Mouse (Mus musculus) kidney, postnatal 10 days (tissue): ENCODE data around the gene Rin2.

Experiments used
- DNase-seq: peaks from one replicate; pipeline ENCODE4 v3.0.0; 2021; ENCODE audit warnings: mixed read lengths

Rin2 gene

GRCm38 (mm10) chr2:145737196-145737595 lies 62.2 kb downstream of the Rin2 start:
- DNase-seq = no peak

DNA sequence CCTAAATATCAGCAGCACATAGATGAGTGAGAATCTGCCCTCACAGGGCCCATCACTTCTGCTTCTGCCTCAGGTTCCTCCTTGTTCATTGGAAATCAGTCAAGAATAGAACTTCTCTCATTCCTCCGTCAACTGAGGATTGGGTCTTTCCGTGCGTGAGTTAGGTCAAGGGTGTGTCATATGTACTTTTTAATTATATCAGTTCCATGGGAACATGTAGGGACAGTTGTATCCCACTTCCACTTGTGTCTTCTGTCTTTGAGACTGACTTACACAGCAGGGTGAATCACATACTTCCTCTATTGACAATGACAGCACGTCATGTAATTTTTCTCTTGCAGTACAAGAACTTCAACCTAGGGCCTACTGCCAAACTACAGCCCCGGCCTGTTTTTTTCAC lies 65.7 kb downstream of the Rin2 start:
- DNase-seq = no peak

DNA sequence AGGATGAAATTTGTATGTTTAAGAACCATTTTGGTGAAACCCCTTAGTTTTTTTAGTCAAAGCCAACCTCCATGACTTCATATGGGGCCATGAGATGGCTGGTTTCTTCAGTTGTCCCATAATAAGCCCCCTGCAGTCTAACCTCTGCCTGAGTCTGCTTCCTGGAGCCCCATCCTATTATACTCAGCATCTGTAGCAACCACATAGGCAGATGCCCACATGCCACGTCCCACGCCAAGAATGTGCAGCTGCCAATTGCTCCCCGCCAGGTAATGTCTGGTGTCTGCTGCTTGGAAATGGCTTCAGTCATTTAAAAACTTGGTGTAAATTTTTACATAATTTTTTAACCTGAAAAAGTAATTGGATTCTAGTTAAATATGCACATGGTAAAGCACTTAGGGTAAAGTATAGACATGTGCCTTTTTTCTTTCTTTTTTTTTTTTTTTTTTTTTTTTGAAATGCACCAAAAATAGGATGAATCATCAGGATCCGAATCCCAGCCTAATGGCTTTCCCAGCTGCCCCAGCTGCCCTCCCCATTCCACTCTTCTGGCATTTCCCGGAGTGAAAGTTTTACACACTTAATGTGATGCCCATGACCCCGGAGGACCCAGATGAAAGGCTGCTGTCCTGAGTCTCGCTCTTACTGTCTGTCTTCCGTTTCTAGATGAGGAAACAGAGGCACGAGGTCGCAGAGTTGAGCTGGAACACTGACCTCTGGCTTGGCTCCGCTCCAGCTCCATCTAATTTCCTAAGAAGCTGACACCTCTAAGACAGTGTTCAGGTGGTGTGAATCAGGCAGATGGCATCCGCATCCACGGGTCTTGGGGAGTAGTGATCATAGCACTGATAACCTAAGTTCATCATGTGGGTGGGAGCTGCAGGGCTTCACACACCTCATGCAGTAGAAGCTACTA lies 68.0 kb downstream of the Rin2 start:
- DNase-seq = peak; percentile 30

DNA sequence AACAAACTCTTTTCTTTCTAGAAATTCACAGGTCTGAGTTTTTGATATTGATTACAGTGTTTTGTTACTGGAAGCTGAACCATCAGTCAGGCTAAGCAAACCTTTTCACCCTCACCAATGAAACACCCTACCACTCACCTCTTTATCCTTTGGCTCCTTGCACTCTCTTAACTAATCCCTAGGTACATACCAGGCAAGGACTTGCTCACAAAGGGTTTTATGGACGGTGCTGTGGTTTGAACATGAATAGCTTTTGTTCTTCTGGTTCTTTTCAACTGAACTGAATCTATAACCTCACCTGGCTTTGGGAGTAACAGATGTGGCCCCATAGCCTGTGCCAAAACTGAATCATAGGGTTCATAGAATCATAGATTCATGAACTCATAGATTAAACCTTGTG lies 71.4 kb downstream of the Rin2 start:
- DNase-seq = no peak

GRCm38 (mm10) chr2:145749645-145750044 lies 74.6 kb downstream of the Rin2 start:
- no peak for DNase-seq

GRCm38 (mm10) chr2:145752572-145752971 lies 77.6 kb downstream of the Rin2 start:
- no peak for DNase-seq

DNA sequence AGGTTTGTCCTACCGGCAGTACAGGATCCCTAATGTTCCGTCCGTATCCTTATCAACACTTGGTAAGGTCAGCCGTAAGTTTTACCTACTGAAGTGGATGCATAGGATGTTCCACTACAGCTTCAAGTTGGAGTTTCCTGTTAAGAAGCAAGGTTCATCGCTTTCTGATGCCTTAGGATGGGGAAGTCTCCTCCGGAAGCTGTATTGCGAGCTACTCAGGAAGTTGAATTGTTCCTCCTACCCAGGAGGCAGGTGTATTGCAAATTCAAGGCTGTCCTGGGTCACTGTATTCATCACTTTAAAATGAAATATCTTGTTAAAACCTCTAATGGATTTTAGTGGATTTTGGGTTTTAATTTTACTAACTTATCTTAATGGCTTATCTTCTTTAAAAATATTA lies 79.0 kb downstream of the Rin2 start:
- no peak for DNase-seq

GRCm38 (mm10) chr2:145755864-145756822 lies 81.1 kb downstream of the Rin2 start:
- DNase-seq = no peak

- no peak for DNase-seq
These were observed 85.1 kb downstream of the Rin2 start for GRCm38 (mm10) chr2:145760121-145760520.

DNA sequence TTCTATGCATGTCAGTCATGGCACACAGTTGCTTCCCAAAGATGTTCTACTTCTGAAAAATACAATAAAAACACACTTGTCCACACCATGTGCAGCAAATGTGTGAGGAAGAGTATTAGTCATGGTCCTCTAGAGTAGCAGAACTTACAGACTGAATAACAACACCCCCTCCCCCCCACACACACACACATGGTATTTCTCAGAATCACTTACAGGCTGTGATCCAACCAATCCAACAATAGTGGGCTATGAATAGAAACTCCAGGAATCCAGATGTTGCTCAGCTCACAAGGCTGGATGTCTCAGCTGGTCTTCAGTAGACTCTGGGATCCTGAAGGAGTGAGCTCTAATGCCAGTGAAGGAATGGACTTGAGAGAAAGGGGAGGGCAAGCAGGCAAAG lies 86.4 kb downstream of the Rin2 start:
- no peak for DNase-seq

- DNase-seq = no peak
These were observed 94.9 kb downstream of the Rin2 start for GRCm38 (mm10) chr2:145769964-145770363.

GRCm38 (mm10) chr2:145770730-145771536 lies 95.9 kb downstream of the Rin2 start:
- DNase-seq = peak; percentile 32

- peak; percentile 80 for DNase-seq
These were observed 108.2 kb downstream of the Rin2 start for GRCm38 (mm10) chr2:145783247-145783646.

GRCm38 (mm10) chr2:145784246-145784935 lies 109.4 kb downstream of the Rin2 start:
- DNase-seq = peak; percentile 71

GRCm38 (mm10) chr2:145784964-145785363 lies 109.9 kb downstream of the Rin2 start:
- no peak for DNase-seq

GRCm38 (mm10) chr2:145785758-145786617 lies 111.0 kb downstream of the Rin2 start:
- peak; percentile 86 for DNase-seq

GRCm38 (mm10) chr2:145786618-145786932 lies 111.6 kb downstream of the Rin2 start:
- DNase-seq = no peak

- DNase-seq = peak; percentile 42
These were observed 112.5 kb downstream of the Rin2 start for GRCm38 (mm10) chr2:145787486-145787885.

- no peak for DNase-seq
These were observed 113.7 kb downstream of the Rin2 start for GRCm38 (mm10) chr2:145788562-145789346.

DNA sequence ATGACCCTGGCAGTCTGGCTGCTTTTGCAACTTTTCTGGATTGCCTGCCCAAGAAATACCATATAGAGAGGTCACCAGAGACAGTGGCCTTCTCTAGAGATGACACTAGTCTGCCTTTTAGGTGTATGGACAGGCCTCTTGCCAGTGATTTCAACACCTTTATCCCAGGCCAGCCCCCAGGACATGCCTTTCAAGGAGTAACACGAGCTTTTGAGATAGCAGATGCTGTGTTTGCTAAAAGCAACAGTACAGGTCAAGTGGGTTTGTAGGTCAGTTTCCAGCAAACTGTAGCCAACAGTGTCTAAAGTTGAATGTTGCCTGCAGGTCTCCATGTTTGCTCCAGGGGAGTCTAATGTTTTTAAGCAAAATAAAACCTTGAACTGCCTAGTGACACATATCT lies 118.7 kb downstream of the Rin2 start:
- DNase-seq = no peak
